Mouse (Mus musculus) mouse trophoblast stem cell (cell line): ENCODE data around the gene Mdm2.
"Not testable (repeated sequence)": the region's sequence is repeated elsewhere in the genome, so short reads cannot be mapped to it uniquely, and the experiment has no call there.

Source experiments
- in situ Hi-C, 2 experiments: fragments of 300-500 bp; cut with MseI, MboI; formaldehyde crosslinking; loops; 2 replicates in 1 of 2; 3 replicates in 1 of 2; pipeline ENCODE4 v1.15.1; 2025

The Mdm2 gene

DNA sequence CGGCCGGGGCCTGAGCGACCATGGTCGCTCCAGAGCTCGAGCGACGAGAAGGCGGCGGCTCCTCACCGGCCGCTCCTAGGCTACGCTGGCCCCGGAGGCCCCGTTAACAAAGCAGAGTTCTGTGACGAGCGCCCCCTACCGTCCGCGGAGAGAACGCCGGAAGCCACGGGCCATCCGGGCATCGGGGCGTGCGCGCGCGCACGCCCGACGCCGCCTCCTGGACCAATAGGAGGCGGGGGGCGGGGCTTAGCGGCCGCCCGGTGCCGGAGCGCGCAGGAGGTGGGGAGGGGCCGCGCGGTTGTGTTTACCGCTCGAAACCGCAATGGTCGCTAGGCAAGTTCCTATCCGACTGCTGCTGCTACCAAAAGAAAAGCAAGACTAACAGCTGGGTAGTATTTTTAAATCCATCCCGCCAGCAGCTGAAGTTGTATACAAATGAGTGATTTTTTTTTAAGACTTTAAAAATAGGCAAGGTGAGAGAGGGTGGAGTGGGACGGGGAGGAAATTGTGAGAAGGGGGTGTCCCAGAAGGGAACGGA is at the start of gene Mdm2:
Gene Mdm2, minus strand, starts transcription at position 155 of the 538 bp plus-strand sequence.
- in situ Hi-C loops, result no loop called here

DNA sequence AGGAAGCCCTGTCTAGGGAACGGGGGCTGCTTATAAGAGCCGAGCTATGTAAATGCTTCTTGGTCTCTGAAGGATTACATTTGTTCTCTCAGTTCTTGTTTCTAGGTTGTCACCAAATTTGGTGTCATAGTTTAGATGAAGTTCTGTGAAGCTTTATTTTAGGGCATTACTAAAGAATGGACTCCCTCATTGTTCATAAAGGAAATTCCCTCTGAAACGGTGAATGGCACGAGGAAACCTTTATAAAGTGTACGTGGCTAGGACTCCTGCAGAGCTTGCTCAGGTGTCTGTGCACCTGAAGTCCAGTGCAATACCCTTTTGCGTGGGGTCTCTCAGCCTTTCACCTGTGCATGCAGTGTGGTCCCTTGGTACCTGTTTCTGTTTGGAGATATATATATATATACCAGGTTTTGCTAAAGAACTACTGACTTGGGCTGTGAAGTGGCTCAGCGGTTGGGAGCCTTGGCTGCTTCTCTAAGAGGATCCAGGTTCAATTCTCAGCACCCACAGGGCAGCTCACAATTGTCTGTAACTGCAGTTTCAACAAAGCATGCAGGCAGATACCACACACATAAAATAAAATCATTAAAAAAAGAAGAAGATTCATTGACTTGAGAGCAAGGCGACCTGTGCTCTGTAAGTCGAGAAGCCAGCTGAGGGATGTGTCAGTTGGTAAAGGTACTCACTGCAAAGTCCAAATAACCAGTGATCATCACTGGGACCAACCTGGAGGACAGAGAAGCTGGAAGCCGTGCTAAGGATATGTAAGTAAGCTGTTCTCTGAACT is 49.5 kb upstream of the Mdm2 start:
- in situ Hi-C loops, result no loop called here

GRCm38 (mm10) chr10:117758749-117759727 is 48.5 kb upstream of the Mdm2 start:
- in situ Hi-C loops, result no loop called here

DNA sequence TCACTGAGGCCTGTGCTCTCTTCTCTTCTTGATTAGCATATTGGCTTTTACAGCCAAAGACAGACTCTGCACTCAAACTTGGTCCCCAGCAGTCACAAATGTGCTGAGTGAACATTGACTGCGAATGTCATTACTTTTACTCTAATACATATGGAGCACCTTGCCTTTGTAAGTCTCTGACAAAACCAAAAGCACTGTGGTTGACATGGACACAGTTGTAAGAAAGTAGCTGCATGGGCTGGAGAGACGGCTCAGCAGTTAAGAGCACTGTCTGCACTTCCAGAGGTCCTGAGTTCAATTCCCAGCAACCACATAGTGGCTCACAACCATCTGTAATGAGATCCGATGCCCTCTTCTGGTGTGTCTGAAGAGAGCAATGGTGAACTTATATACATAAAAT is 47.8 kb upstream of the Mdm2 start:
- in situ Hi-C loops, result not testable (repeated sequence)

DNA sequence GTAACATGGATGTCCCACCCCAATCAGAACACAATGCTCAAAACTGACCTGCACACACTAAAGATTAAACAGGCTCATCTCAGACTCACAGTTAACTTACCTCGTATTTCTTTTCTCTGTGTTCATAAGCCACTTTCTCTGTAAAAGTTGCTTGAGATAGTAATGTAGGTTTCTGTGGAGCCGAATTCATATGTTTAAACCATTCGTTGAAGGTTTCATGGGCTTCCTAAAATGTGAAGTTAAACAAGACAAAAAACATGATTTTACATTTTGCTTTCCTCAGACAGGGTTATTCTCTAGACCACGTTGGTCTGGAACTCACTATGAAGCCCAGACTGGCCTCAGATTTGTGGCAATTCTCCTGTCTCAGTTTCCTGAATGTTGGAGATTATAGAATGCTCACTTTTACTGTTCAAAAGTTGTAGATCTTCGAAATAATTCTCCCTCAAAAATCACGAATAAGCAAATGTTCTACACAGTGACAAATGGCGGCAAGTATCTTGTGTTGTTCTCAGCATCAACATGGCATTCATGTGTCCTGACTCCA is 47.3 kb upstream of the Mdm2 start:
- in situ Hi-C loops, result no loop called here

- in situ Hi-C loops, result no loop called here
These were observed 46.7 kb upstream of the Mdm2 start for GRCm38 (mm10) chr10:117757259-117757658.

DNA sequence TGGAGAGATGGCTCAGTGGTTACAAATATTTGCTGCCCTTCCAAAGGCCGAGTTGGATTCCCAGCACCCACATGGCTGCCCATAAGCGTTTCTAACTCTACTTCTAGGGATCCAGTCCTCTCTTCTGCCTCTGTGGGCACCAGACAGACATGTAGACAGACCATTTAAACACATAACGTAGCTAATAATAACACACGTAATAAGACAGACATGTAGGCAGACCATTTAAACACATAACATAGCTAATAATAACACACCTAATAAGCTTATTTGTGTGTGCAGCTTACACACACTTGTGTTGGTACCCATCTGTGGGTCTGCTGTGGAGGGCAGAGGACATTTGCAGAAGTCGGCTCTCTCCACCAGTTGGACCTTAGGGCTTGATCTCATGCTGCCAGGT is 46.2 kb upstream of the Mdm2 start:
- in situ Hi-C loops, result no loop called here

GRCm38 (mm10) chr10:117755799-117756467 is 45.4 kb upstream of the Mdm2 start:
- in situ Hi-C loops, result no loop called here

- in situ Hi-C loops, result no loop called here
These were observed 44.7 kb upstream of the Mdm2 start for GRCm38 (mm10) chr10:117755086-117755798.

DNA sequence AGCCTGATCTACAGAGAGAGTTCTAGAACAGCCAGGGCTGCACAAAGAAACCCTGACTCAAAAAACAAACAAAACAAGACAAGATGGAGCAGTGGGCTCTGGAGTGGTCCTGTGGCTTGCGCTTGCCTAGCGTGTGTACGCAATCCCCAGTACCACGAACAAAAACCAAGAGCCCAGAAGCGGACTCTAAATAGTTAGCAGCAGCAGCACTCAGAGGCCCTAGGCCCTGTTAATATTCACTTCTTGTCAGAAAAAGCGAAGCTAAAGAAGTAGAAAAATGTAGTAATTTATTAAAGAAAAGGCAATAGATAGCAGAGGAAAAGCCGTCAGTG is 44.0 kb upstream of the Mdm2 start:
- in situ Hi-C loops, result no loop called here

DNA sequence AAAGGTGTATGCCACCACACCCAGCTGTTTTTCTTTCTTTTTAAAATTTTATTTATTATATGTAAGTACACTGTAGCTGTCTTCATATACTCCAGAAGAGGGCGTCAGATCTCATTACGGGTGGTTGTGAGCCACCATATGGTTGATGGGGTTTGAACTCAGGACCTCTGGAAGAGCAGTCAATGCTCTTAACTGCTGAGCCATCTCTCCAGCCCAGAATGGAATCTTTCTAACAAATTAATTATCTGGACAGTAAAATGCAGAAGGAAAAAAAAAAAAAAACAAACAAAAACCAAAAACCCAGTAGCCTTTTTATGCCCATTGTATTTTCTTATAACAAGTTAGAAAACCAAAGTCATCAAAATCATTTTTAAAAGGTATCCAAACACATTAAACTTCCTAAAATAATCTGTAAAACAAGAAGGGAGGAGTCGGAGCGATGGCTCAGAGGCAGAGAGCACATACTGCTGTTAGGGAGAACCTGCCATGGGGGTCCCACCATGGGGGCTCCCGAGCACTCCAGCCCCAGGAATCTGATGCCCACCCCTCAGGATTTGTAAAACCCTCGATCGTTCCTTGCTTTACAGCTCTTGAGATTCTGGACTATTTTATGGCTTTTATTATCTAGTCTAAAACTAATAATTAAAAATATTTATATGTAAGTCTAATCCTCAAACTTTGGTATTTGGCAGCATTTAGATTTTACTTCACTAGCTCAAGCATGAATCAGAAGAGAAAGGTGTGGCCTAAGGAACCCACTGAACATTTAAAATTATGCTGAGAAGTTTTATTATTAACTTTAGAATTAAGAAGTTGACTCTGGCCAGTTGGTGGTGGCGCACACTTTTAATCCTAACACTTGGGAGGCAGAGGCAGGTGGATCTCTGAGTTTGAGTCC is 43.4 kb upstream of the Mdm2 start:
- in situ Hi-C loops, result no loop called here

DNA sequence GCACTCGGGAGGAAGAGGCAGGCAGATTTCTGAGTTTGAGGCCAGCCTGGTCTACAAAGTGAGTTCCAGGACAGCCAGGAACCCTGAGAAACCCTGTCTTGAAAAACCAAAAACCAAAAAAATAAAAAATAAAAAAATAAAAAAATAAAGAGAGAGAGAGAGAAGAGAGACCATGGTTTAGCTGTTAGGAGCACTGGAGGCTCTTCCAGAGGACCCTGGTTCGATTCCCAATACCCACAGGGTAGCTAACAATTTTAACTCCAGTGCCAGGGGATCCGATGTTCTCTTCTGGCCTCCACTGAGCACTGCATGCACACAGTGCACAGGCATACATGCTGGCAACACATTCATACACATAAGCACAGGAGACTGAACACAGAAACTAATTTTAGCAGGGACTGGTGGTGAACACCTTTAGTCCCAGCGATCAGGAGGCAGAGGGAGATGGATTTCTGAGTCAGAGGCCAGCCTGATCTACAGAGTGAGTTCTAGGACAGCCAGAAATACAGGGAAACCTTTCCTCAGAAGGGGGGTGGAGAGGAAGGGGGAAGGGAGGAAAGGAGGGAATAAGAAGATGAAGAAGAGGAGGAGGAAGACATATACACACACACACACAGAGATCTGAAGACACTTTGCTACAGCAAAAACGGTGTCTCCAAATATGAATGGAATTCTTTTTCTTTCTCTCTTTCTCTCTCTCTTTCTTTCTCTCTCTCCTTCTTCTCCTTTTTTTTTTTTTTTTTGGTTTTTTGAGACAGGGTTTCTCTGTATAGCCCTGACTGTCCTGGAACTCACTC is 42.5 kb upstream of the Mdm2 start:
- in situ Hi-C loops, result no loop called here

- in situ Hi-C loops, result no loop called here
These were observed 41.8 kb upstream of the Mdm2 start for GRCm38 (mm10) chr10:117752304-117752821.

DNA sequence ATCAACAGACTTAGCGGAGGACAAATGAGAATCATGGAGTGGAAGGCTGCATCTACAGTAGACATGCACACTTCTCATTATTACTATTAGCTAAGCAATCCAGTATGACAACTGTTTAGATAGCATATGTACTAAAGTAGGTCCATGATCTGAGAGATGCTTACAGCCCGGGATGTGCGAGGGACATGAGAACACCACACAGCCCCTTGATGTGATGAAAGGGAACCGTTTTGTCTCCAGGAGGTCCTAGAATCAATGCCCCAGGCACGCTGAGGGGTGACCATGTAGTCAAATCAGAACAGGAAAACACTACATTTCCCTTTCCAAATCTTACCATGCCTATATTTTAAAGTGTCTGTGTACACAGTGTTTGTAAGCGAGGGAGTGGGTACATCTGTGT is 41.2 kb upstream of the Mdm2 start:
- in situ Hi-C loops, result no loop called here

DNA sequence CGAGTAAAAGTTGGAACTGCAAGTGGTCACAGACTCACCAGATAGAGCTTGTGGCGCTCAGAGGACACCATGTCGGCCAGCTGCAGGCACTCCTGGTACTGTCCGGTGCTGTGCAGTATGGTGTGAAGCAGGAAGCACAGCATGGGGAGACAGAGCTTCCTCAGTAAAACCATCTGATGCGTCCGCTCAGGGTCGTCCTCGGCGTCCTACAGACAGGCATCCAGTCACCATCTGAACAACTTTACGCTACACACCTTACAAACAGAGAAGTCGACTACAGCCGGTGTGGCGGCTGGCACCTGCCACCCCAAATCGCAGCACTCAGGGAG is 40.7 kb upstream of the Mdm2 start:
- in situ Hi-C loops, result no loop called here

DNA sequence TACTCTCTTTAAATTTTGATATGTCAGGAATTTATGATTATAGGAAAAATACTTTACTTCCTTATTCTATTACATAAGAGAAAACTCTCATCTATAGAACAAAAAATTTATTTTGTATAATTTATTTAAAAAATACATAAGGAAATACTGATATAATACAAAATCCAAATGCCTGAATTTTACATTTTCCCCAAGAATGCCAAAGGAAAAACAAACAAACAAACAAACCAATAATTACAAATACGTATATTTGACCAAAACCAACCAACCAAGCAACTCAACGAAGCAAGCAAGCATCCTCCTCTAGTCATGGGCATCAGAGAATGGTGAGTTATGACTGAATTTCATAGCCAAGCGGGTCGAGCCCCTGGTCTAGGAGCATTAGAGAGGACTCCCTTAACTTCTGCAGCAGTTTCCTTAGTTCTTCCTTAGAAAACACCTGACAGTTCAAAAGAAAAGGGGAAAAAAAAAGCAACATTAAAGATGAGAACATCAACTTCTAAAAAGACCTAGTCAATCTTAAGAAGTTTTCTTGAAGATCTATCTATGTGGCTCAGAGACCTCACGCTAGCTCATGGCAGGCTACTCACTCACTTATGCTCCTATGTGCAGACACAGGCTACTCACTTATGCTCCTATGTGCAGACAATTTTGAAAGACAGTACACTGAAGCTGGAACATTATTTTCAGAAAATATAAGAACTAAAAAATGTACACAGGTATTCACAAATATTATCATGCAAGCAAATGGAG is 40.1 kb upstream of the Mdm2 start:
- in situ Hi-C loops, result no loop called here

- in situ Hi-C loops, result no loop called here
These were observed 39.3 kb upstream of the Mdm2 start for GRCm38 (mm10) chr10:117749787-117750343.
